Mouse (Mus musculus): Measurements from ENCODE around the gene Oasl2. TPM values are rescaled to one million over a fixed set of nuclear protein-coding genes. Genes with fewer than 3 reads are reported as not detected.

Gene Oasl2
- total and polyA plus RNA-seq, 2 experiments from 2014 or later: 9.2 to 11.4 TPM

DNA sequence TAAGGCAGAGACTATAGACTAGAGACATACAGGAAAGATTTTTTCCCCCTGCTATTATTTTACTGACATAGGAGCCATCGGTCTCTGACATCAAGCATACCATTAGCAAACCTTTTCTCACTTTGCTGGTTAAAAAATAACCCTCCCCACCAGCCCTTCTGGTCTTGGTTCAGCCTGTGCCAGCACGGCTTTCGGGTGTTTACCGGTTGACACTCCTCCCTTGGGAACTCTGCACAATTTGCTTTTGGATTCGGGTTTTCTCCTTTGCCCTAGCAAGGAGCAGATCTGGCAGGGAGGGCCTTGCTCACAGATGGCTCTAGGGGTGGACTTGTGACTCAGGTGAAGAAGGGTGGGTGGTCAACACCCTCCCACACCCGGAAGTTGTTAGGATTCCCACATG is 35.0 kb upstream of the Oasl2 start:
- Histone ChIP-seq H3K4me2 (ENCODE audit: low read depth, low read length) (no peak overlapping the region), H3K27me3 (ENCODE audit: control insufficient read depth, insufficient read depth, low read length) (peaks cover 21% of the 10 kb centered on the region), H3K27ac (ENCODE audit: low read depth) (no peak overlapping the region), H3K36me3 (replicated peaks; ENCODE audit: control insufficient read depth, insufficient read depth, low read length) (no peaks in the 10 kb centered on the region), H3K4me1 (ENCODE audit: control insufficient read depth, insufficient read depth) (no peaks in the 10 kb centered on the region), H3K9me3 (replicated peaks; ENCODE audit: control insufficient read depth, low read length) (no peaks in the 10 kb centered on the region), H3K9ac (replicated peaks; ENCODE audit: low read depth, low read length) (no peak overlapping the region), H3K4me3 (ENCODE audit: low read depth, low read length) (no peak overlapping the region)
- 73% methylated on average over 6 of the region's 6 CpGs for WGBS
- TF ChIP-seq EP300 (IDR thresholded peaks at IDR 0.05; ENCODE audit: low read depth): no peak
- no peak for TF ChIP-seq CTCF (IDR thresholded peaks at IDR 0.05; ENCODE audit: low read depth)
- ATAC-seq (ENCODE audit: insufficient read depth, low read depth) (no peak), DNase-seq (ENCODE audit: low spot score) (no peak)

DNA sequence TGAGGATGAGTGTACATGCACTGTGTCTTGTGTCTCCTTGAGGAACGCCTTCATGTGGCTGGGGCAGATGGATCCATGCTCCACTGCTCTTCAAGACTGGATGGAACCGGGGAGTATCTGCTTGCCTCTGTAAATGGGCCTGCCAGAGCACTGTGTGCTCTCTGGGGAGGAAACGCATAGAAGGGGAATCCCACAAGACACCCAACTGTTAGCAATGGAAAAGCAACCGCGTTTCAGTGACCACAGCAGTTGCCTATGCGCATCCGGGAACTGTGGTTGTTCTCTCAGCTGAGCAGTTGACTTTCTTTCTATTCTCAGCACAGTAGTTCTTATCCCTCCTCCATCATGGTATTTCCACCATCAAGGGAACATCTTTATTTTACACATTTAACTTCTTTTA is 31.9 kb upstream of the Oasl2 start:
- DNase-seq (ENCODE audit: low spot score) (no peak), ATAC-seq (ENCODE audit: insufficient read depth, low read depth) (no peak)
- Histone ChIP-seq H3K4me3 (ENCODE audit: low read depth, low read length) (no peak overlapping the region), H3K4me1 (ENCODE audit: control insufficient read depth, insufficient read depth) (no peaks in the 10 kb centered on the region), H3K27ac (ENCODE audit: low read depth) (no peak overlapping the region), H3K9me3 (replicated peaks; ENCODE audit: control insufficient read depth, low read length) (peaks cover 8% of the 10 kb centered on the region; the same call in 1 of the 2 replicates), H3K4me2 (ENCODE audit: low read depth, low read length) (no peak overlapping the region), H3K27me3 (ENCODE audit: control insufficient read depth, insufficient read depth, low read length) (0 out of 2 replicates have a peak, but pooled peaks cover 4% of the 10 kb centered on the region), H3K9ac (replicated peaks; ENCODE audit: low read depth, low read length) (no peak overlapping the region), H3K36me3 (replicated peaks; ENCODE audit: control insufficient read depth, insufficient read depth, low read length) (no peaks in the 10 kb centered on the region)
- TF ChIP-seq EP300 (IDR thresholded peaks at IDR 0.05; ENCODE audit: low read depth) (no peak), CTCF (IDR thresholded peaks at IDR 0.05; ENCODE audit: low read depth) (no peak)
- 74% methylated on average over 7 of the region's 7 CpGs for WGBS

DNA sequence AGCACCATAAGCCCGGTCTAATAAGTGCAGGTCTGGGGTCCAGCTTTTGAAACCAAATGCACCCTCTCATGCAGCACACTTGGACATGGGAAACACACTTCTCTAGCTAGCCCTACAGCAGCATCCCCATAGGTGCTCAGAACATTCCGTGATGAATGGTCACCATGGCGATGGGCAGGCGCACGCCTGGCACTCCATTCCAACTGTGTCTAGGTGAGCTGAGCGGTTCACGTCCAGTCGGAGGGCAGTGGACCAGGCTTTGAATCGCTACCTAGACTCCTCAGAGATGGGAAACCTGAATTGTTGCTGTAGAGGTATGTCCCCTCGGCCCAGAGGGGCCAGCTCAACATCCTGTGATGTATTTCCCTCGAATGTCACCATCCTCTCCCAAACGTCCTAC is 31.5 kb upstream of the Oasl2 start:
- no peak overlapping the region for H3K4me2 ChIP-seq (ENCODE audit: low read depth, low read length)
- H3K27me3 ChIP-seq (ENCODE audit: control insufficient read depth, insufficient read depth, low read length): no peaks in the 10 kb centered on the region
- DNase-seq (ENCODE audit: low spot score) (no peak), ATAC-seq (ENCODE audit: insufficient read depth, low read depth) (no peak)
- no peak overlapping the region for H3K27ac ChIP-seq (ENCODE audit: low read depth)
- no peaks in the 10 kb centered on the region for H3K36me3 ChIP-seq (replicated peaks; ENCODE audit: control insufficient read depth, insufficient read depth, low read length)
- TF ChIP-seq EP300 (IDR thresholded peaks at IDR 0.05; ENCODE audit: low read depth) (no peak), CTCF (IDR thresholded peaks at IDR 0.05; ENCODE audit: low read depth) (no peak)
- H3K4me1 ChIP-seq (ENCODE audit: control insufficient read depth, insufficient read depth): no peaks in the 10 kb centered on the region
- H3K4me3 ChIP-seq (ENCODE audit: low read depth, low read length): no peak overlapping the region
- peaks cover 8% of the 10 kb centered on the region; the same call in 1 of the 2 replicates for H3K9me3 ChIP-seq (replicated peaks; ENCODE audit: control insufficient read depth, low read length)
- H3K9ac ChIP-seq (replicated peaks; ENCODE audit: low read depth, low read length): no peak overlapping the region
- 80% methylated on average over 12 of the region's 12 CpGs for WGBS

DNA sequence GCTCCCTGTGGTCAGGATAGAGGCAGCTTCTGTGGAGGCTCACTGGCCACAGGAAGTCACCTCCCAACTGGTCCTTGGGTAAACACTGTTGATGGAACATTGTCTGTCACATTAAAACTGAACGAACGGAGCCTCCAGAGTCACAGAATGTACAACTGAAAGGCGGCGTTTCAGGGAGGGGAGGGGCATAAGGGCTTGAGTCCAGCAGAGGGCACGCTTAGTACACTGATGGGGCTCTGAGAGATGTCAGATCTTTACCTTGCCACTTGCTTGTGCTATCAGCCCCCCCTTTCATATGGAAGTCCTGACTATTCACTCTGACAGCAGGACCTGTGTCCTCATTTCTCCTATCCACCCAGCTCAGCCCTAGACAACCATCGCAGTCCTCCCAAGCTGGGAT is 20.9 kb upstream of the Oasl2 start:
- 35% methylated on average over 6 of the region's 6 CpGs for WGBS
- no peak overlapping the region for H3K27ac ChIP-seq (ENCODE audit: low read depth)
- no peaks in the 10 kb centered on the region for H3K36me3 ChIP-seq (replicated peaks; ENCODE audit: control insufficient read depth, insufficient read depth, low read length)
- H3K4me1 ChIP-seq (ENCODE audit: control insufficient read depth, insufficient read depth): no peaks in the 10 kb centered on the region
- DNase-seq (ENCODE audit: low spot score) (no peak), ATAC-seq (ENCODE audit: insufficient read depth, low read depth) (no peak)
- no peaks in the 10 kb centered on the region for H3K9me3 ChIP-seq (replicated peaks; ENCODE audit: control insufficient read depth, low read length)
- no peak overlapping the region for H3K9ac ChIP-seq (replicated peaks; ENCODE audit: low read depth, low read length)
- H3K27me3 ChIP-seq (ENCODE audit: control insufficient read depth, insufficient read depth, low read length): 0 out of 2 replicates have a peak, but pooled peaks cover 8% of the 10 kb centered on the region
- no peak for TF ChIP-seq EP300 (IDR thresholded peaks at IDR 0.05; ENCODE audit: low read depth)
- TF ChIP-seq CTCF (IDR thresholded peaks at IDR 0.05; ENCODE audit: low read depth): peak; percentile 48
- no peak overlapping the region for H3K4me2 ChIP-seq (ENCODE audit: low read depth, low read length)
- no peak overlapping the region for H3K4me3 ChIP-seq (ENCODE audit: low read depth, low read length)

DNA sequence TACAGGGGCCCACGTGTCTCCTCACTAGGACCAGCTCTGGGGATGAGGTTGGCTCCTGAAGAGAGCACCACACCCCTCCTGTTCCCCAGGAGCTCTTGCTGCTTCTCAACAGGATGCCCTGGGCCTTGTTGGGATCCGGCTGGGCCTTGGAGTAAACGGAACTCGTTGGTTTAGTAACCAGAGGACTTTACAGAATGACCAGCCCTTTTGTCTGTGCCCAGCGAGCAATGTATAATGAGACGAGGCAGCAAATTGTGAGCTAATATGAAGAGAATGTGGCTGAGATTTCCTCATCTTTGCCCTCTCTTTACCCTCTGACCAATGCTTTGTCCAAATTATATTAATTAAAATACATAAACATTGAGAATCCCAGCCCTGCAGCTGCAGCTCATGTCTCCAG is 20.4 kb upstream of the Oasl2 start:
- no peaks in the 10 kb centered on the region for H3K36me3 ChIP-seq (replicated peaks; ENCODE audit: control insufficient read depth, insufficient read depth, low read length)
- H3K9ac ChIP-seq (replicated peaks; ENCODE audit: low read depth, low read length): no peak overlapping the region
- no peak overlapping the region for H3K4me3 ChIP-seq (ENCODE audit: low read depth, low read length)
- no peaks in the 10 kb centered on the region for H3K9me3 ChIP-seq (replicated peaks; ENCODE audit: control insufficient read depth, low read length)
- 0 out of 2 replicates have a peak, but pooled peaks cover 8% of the 10 kb centered on the region for H3K27me3 ChIP-seq (ENCODE audit: control insufficient read depth, insufficient read depth, low read length)
- H3K27ac ChIP-seq (ENCODE audit: low read depth): no peak overlapping the region
- ATAC-seq (ENCODE audit: insufficient read depth, low read depth) (no peak), DNase-seq (ENCODE audit: low spot score) (no peak)
- 55% methylated on average over 6 of the region's 6 CpGs for WGBS
- H3K4me1 ChIP-seq (ENCODE audit: control insufficient read depth, insufficient read depth): no peaks in the 10 kb centered on the region
- H3K4me2 ChIP-seq (ENCODE audit: low read depth, low read length): no peak overlapping the region
- no peak for TF ChIP-seq EP300 (IDR thresholded peaks at IDR 0.05; ENCODE audit: low read depth)

DNA sequence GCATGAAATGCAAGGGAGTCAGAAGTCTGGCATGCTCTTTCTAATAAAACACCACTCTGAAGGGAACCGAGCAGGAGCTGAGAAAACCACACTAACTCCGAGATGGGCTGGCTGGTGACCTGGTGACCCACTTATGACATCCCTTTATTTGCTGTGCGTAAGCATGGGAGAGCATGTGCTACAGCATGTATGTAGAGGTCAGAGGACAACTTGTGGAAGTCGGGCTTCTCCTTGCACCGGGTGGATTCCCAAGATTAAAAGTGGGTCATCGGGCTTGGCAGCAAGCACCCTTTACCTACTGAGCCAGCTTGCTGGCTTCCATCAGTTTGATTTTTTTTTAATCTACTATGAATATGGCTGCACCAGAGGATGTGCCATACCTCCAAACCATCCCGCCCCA is 19.2 kb upstream of the Oasl2 start:
- TF ChIP-seq CTCF (IDR thresholded peaks at IDR 0.05; ENCODE audit: low read depth) (no peak), EP300 (IDR thresholded peaks at IDR 0.05; ENCODE audit: low read depth) (no peak)
- H3K4me3 ChIP-seq (ENCODE audit: low read depth, low read length): no peak overlapping the region
- H3K4me1 ChIP-seq (ENCODE audit: control insufficient read depth, insufficient read depth): no peaks in the 10 kb centered on the region
- H3K4me2 ChIP-seq (ENCODE audit: low read depth, low read length): no peak overlapping the region
- H3K36me3 ChIP-seq (replicated peaks; ENCODE audit: control insufficient read depth, insufficient read depth, low read length): no peaks in the 10 kb centered on the region
- no peaks in the 10 kb centered on the region for H3K9me3 ChIP-seq (replicated peaks; ENCODE audit: control insufficient read depth, low read length)
- 0 out of 2 replicates have a peak, but pooled peaks cover 9% of the 10 kb centered on the region for H3K27me3 ChIP-seq (ENCODE audit: control insufficient read depth, insufficient read depth, low read length)
- WGBS: 75% methylated on average over 7 of the region's 7 CpGs
- H3K27ac ChIP-seq (ENCODE audit: low read depth): no peak overlapping the region
- ATAC-seq (ENCODE audit: insufficient read depth, low read depth) (no peak), DNase-seq (ENCODE audit: low spot score) (no peak)
- no peak overlapping the region for H3K9ac ChIP-seq (replicated peaks; ENCODE audit: low read depth, low read length)

All from heart, postnatal 0 days (tissue).